Mouse (Mus musculus) bone marrow macrophage, adult 2 months (primary cell): Measurements from ENCODE around the gene Ttc16.

Experiments used
- CTCF ChIP-seq: IDR thresholded peaks from 2 replicates; pipeline ENCODE4 v1.5.1; 2012; ENCODE audit warnings: low read depth, mild to moderate bottlenecking, low read length, moderate library complexity
- POLR2A ChIP-seq: IDR thresholded peaks from 2 replicates; pipeline ENCODE4 v1.6.1; 2012; ENCODE audit warnings: mild to moderate bottlenecking, low read depth, low read length, borderline replicate concordance

DNA sequence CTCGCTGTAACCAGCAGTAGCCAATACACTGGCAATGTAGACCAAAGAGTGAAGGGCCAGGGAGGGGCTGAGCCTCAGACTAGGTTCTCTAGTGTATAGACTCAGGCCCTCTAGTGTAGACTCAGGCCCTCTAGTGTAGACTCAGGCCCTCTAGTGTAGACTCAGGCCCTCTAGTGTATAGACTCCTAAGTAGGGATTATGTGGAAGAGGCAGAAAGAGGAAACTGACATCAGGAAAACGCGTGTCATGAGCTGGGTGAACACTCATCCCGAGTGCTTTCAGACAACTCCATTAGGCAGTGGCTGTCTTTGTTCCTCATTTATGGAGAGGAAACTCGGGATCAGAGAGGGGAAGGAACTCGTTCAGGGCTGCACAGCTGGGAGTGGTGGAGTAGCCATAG, 38.4 kb downstream of the Ttc16 start:
- no peak for TF ChIP-seq CTCF
- no peak for TF ChIP-seq POLR2A
